Mouse (Mus musculus): ENCODE measurements at regions not wholly inside any gene's neighbourhood (a gene's known extent, or its start where the extent isn't known, plus 50 kb on each side); places are given as distances from the start of the nearest gene placed in this dataset.
"Not testable (repeated sequence)": the region's sequence is repeated elsewhere in the genome, so short reads cannot be mapped to it uniquely, and the experiment has no call there.

DNA sequence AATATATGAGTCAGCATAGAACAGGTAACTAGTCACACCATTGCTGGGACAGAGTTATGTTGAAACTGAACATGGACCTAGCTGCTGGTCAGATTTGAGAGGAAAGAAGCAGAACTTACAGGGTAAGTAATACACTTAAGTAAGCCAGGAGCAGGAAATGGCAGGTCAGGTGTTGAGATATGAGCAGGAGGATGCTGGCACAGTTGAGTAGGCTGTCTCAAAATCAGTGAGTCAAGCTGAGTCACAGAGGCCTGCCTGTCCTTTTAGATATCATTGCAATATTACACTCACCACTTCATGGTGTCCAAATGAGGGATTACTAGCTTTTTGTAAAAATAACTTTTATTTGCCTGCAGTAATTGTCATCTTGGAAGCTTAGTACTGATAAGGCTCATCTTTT is 182.6 kb upstream of the Kcnj3 start:
- Histone ChIP-seq H3K4me1 (ENCODE audit: control insufficient read depth, insufficient read depth, low read length) (no peaks in the 10 kb centered on the region), H3K9ac (ENCODE audit: low read depth, low read length) (no peak overlapping the region), H3K36me3 (ENCODE audit: control insufficient read depth, insufficient read depth, low read length) (no peaks in the 10 kb centered on the region), H3K27ac (replicated peaks; ENCODE audit: low read depth, low read length) (no peak overlapping the region), H3K9me3 (ENCODE audit: control insufficient read depth, low read length) (no peaks in the 10 kb centered on the region), H3K27me3 (replicated peaks; ENCODE audit: control insufficient read depth, insufficient read depth, low read length) (no peaks in the 10 kb centered on the region), H3K4me3 (ENCODE audit: low read depth, low read length) (no peak overlapping the region), H3K4me2 (ENCODE audit: low read depth, low read length) (no peak overlapping the region)
- ATAC-seq (ENCODE audit: low read depth) (no peak), DNase-seq (ENCODE audit: low spot score) (no peak)

DNA sequence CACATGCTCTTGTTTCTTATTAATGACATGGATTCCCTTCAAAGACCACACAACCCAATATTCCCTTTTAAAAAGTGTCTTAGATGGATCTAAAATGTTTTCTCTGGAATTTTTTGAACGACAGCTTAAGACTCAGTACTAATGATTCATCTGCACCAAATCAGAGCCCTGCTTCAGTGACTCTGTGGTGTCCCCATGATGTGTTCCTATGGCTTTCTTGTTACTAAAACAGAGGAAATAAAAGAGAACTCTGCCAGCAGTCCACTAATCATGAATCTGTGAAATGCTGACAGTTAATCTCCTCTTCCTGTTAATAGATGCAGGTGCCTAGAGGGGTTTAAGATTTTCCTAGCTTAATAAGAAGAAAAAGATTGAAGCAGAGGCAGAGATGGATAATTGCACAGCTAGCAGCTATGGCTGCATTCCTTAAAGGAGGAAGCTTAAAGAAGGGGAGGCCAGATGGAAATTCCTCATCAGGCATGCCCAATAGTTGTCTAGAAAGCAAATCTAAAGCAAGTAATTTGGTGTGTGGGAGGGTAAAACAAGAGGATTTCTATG is 173.0 kb upstream of the Kcnj3 start:
- ATAC-seq (ENCODE audit: low read depth) (no peak), DNase-seq (ENCODE audit: low spot score) (no peak)
- WGBS: 57% methylated on average over 1 of the region's 1 CpGs
- H3K36me3 ChIP-seq (ENCODE audit: control insufficient read depth, insufficient read depth, low read length): no peaks in the 10 kb centered on the region
- no peaks in the 10 kb centered on the region for H3K4me1 ChIP-seq (ENCODE audit: control insufficient read depth, insufficient read depth, low read length)
- H3K9me3 ChIP-seq (ENCODE audit: control insufficient read depth, low read length): no peaks in the 10 kb centered on the region
- no peak overlapping the region for H3K4me2 ChIP-seq (ENCODE audit: low read depth, low read length)
- H3K4me3 ChIP-seq (ENCODE audit: low read depth, low read length): no peak overlapping the region
- H3K27ac ChIP-seq (replicated peaks; ENCODE audit: low read depth, low read length): no peak overlapping the region
- no peaks in the 10 kb centered on the region for H3K27me3 ChIP-seq (replicated peaks; ENCODE audit: control insufficient read depth, insufficient read depth, low read length)
- no peak overlapping the region for H3K9ac ChIP-seq (ENCODE audit: low read depth, low read length)

DNA sequence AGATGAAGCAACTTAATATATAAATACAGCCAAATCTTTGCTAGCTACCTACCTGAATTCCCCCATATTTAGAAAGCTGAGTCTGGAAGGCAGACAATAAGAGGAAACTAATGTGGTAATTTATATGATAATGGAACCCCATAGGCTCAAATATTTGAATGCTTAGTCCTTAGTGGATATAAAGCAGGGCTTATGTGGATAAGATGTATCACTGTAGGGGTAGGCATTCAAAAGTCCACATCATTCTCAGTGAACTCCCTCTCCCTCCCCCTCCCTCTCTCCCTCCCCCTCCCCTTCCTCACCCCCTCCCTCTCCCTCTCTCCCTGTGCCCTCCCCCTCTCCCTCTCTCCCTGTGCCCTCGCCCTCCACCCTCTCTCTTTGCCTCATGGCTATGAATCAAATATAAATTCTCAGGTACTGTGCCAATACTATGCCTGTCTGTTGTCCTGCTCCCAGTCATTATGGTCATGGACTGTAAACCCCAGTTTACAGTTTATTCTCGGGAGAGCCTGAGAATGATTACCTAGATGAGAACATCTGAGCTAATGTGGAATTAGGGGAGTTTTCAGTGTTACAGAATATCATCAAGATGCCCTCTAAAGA is 171.8 kb upstream of the Kcnj3 start:
- no peak for DNase-seq (ENCODE audit: low spot score)
- Histone ChIP-seq H3K4me3 (ENCODE audit: low read depth, low read length) (no peak overlapping the region), H3K9me3 (ENCODE audit: control insufficient read depth, low read length) (no peaks in the 10 kb centered on the region), H3K36me3 (ENCODE audit: control insufficient read depth, insufficient read depth, low read length) (no peaks in the 10 kb centered on the region), H3K4me1 (ENCODE audit: control insufficient read depth, insufficient read depth, low read length) (no peaks in the 10 kb centered on the region), H3K27me3 (replicated peaks; ENCODE audit: control insufficient read depth, insufficient read depth, low read length) (no peaks in the 10 kb centered on the region), H3K27ac (replicated peaks; ENCODE audit: low read depth, low read length) (no peak overlapping the region), H3K9ac (ENCODE audit: low read depth, low read length) (no peak overlapping the region), H3K4me2 (ENCODE audit: low read depth, low read length) (no peak overlapping the region)
- WGBS: 58% methylated on average over 1 of the region's 2 CpGs
- no peak for ATAC-seq (ENCODE audit: low read depth)

DNA sequence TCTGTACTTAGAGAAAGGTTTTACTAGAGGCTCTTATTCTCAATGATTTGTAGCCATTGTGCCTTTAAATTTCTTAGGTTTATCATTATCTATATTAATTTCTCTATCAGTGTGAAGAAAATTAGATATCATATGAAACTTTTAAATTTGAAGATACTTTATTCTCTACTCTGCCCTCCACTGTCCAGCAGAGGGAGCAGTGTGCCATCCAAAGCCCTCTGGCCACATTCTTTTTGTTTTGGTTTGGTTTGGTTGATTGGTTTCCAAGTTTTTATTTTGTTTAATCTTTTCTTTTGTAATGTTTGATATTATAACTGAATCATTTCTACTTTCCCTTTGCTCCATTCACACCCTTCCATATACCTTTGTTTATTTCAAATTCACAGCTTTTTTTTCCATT is 129.4 kb upstream of the Kcnj3 start:
- Histone ChIP-seq H3K36me3 (ENCODE audit: control insufficient read depth, insufficient read depth, low read length) (no peaks in the 10 kb centered on the region), H3K27me3 (replicated peaks; ENCODE audit: control insufficient read depth, insufficient read depth, low read length) (no peaks in the 10 kb centered on the region), H3K27ac (replicated peaks; ENCODE audit: low read depth, low read length) (no peak overlapping the region), H3K4me2 (ENCODE audit: low read depth, low read length) (no peak overlapping the region), H3K9me3 (ENCODE audit: control insufficient read depth, low read length) (no peaks in the 10 kb centered on the region), H3K4me3 (ENCODE audit: low read depth, low read length) (no peak overlapping the region), H3K4me1 (ENCODE audit: control insufficient read depth, insufficient read depth, low read length) (no peaks in the 10 kb centered on the region), H3K9ac (ENCODE audit: low read depth, low read length) (no peak overlapping the region)
- ATAC-seq (ENCODE audit: low read depth): no peak
- peak; percentile 22 for DNase-seq (ENCODE audit: low spot score)

DNA sequence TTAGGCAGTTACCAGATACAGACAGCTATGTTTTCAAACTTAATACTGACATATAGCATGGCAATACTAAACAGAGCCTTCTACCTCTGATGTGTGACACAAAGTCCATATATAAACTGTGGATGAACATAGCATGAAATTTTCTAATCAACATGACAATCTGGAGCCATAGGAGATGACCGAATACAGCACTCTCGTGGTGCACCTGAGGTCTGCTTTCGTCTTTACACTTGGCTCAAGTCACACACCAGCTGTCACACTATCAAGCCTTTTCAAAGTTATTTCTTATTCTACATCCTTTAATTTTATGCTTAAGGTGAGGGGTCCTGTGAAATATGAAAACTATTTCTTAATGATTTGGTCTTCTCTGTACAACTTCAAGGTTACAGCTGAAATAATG is 120.1 kb upstream of the Kcnj3 start:
- H3K4me2 ChIP-seq (ENCODE audit: low read depth, low read length): no peak overlapping the region
- no peaks in the 10 kb centered on the region for H3K9me3 ChIP-seq (ENCODE audit: control insufficient read depth, low read length)
- 85% methylated on average over 3 of the region's 3 CpGs for WGBS
- H3K27ac ChIP-seq (replicated peaks; ENCODE audit: low read depth, low read length): no peak overlapping the region
- H3K27me3 ChIP-seq (replicated peaks; ENCODE audit: control insufficient read depth, insufficient read depth, low read length): no peaks in the 10 kb centered on the region
- H3K36me3 ChIP-seq (ENCODE audit: control insufficient read depth, insufficient read depth, low read length): no peaks in the 10 kb centered on the region
- no peak overlapping the region for H3K4me3 ChIP-seq (ENCODE audit: low read depth, low read length)
- DNase-seq (ENCODE audit: low spot score): no peak
- no peaks in the 10 kb centered on the region for H3K4me1 ChIP-seq (ENCODE audit: control insufficient read depth, insufficient read depth, low read length)
- H3K9ac ChIP-seq (ENCODE audit: low read depth, low read length): no peak overlapping the region
- ATAC-seq (ENCODE audit: low read depth): no peak

DNA sequence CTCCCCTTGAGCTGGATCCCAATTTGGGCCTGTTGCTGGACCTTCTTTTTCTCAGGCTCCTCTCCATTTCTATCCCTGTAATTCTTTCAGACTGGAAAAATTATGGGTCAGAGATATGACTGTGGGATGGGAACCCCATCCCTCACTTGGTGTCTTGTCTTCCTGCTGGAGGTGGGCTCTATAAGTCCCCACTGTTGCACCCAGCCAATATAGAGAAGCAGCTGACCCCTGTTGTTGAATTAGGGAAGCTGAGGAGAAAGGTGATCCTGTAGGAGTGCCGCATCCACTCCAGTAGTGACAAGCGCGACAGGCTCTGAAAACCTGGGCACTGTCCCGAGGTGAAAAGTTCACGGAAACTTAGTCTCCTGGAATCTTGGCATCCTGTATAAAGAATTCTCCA is 81.7 kb upstream of the Kcnj3 start:
- H3K27me3 ChIP-seq (replicated peaks; ENCODE audit: control insufficient read depth, insufficient read depth, low read length); H3K27ac ChIP-seq (replicated peaks; ENCODE audit: low read depth, low read length); H3K9me3 ChIP-seq (ENCODE audit: control insufficient read depth, low read length); ATAC-seq (ENCODE audit: low read depth); H3K36me3 ChIP-seq (ENCODE audit: control insufficient read depth, insufficient read depth, low read length); H3K9ac ChIP-seq (ENCODE audit: low read depth, low read length); DNase-seq (ENCODE audit: low spot score); H3K4me3 ChIP-seq (ENCODE audit: low read depth, low read length); H3K4me2 ChIP-seq (ENCODE audit: low read depth, low read length); H3K4me1 ChIP-seq (ENCODE audit: control insufficient read depth, insufficient read depth, low read length): not testable (repeated sequence)
- 79% methylated on average over 5 of the region's 5 CpGs for WGBS

Measured in embryonic facial prominence, embryonic 14.5 days (tissue).